Mouse (Mus musculus) cerebellum, adult 2 months (tissue): Measurements from ENCODE around the gene Adcyap1r1. TPM values are rescaled to one million over a fixed set of nuclear protein-coding genes. Genes with fewer than 3 reads are reported as not detected.

Source experiments
- DNase-seq, 2 experiments: peaks; one replicate each; pipeline ENCODE4 v3.0.0; 2021
- H3K27ac ChIP-seq: fragments of 200-500 bp; 2 replicates; pipeline ENCODE4 v1.5.1; 2012; ENCODE audit warnings: low read length, control low read depth, inconsistent platforms; ENCODE audit not compliant: insufficient read depth
- H3K27me3 ChIP-seq: fragments of 200-500 bp; 2 replicates; pipeline ENCODE4 v1.6.1; 2012; ENCODE audit warnings: inconsistent platforms, mild to moderate bottlenecking, low read length, moderate library complexity; ENCODE audit not compliant: control insufficient read depth, insufficient read depth
- H3K4me1 ChIP-seq: fragments of 200-500 bp; 2 replicates; pipeline ENCODE4 v1.6.1; 2011; ENCODE audit warnings: low read length; ENCODE audit not compliant: control insufficient read depth, insufficient read depth
- H3K4me3 ChIP-seq: fragments of 200-500 bp; replicated peaks from 2 replicates; pipeline ENCODE3; 2011; ENCODE audit warnings: mild to moderate bottlenecking, low read depth, low read length, control low read depth; ENCODE audit not compliant: insufficient read depth
- CTCF ChIP-seq: fragments of 200-500 bp; IDR thresholded peaks from 2 replicates; pipeline ENCODE4 v1.5.1; 2011; ENCODE audit warnings: low read depth, mild to moderate bottlenecking, control low read depth, low read length, moderate library complexity, borderline replicate concordance; ENCODE audit not compliant: insufficient read depth
- POLR2A ChIP-seq: fragments of 200-500 bp; IDR thresholded peaks from 2 replicates; pipeline ENCODE4 v1.6.1; 2011; ENCODE audit warnings: low read length, control low read depth, borderline replicate concordance; ENCODE audit not compliant: insufficient read depth
- WGBS: fragments of 180-500 bp; shearing (Covaris S2); methylation state at CpG from one replicate; pipeline ENCODE4 v1.1.7; 2018; 5-methylcytosine and 5-hydroxymethylcytosine counted together
- polyA plus RNA-seq: library from polyadenylated mRNA; depleted of rRNA; stranded (reverse); fragments of >200 nt; gene quantifications from 2 replicates; pipeline ENCODE4 v1.2.3, GENCODE M21; 2012

Gene Adcyap1r1
- polyA plus RNA-seq, 1 experiment, result 77.6 TPM

DNA sequence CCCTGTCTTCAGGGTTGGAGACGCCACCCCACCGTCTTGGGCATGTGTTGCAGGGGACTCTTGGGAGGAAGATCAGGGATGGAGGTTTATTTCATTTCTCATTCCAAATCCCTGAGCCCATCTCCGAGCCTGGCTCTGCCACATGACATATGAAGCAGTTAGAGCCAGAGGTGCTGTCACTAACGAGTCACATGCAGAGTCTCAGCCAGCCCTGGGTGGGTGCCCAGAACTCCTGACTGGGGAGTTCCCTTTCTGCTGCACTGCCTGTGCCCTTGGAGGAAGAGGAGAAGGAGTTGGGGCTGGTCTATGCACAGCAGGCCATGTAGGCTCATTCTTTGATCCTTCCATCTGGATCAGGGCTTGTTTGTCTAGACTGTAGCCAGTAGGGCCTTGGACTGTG is 13.5 kb downstream of the Adcyap1r1 start:
- TF ChIP-seq POLR2A (no peak), CTCF (no peak)
- 60% methylated on average over 4 of the region's 4 CpGs for WGBS
- H3K4me3 ChIP-seq, result no peak overlapping the region
- H3K27ac ChIP-seq, result no peak overlapping the region
- no peak for DNase-seq
- no peaks in the 10 kb centered on the region for H3K27me3 ChIP-seq
- peaks cover 17% of the 10 kb centered on the region for H3K4me1 ChIP-seq

DNA sequence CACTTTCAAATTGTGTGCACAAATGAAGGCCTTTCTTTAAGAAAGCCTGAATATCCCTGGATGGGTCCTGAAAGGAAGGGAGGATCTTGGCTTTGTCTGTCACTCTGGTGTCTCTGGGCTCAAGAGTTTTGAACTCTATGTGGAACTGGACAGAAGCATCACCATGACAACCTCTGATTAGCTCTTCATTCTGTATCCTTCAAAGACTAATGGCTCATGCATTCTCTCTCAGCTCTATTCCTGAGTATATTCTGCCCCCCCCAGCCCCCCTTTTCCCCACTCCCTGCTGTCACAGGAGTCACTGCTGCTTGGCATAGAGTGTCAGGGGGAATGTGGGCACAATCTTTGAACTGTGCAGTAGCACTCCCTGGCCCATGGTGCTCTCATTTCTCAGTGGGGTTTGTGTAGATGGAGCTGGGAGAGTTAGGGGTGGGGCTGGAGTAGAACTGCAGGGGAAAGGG is 14.6 kb downstream of the Adcyap1r1 start:
- H3K27ac ChIP-seq, result no peak overlapping the region

GRCm38 (mm10) chr6:55470691-55471090 is 18.9 kb downstream of the Adcyap1r1 start:
- 75% methylated on average over 5 of the region's 5 CpGs for WGBS
- TF ChIP-seq CTCF (no peak), POLR2A (no peak)
- peaks cover 10% of the 10 kb centered on the region for H3K4me1 ChIP-seq
- no peaks in the 10 kb centered on the region for H3K27me3 ChIP-seq
- no peak overlapping the region for H3K4me3 ChIP-seq
- no peak for DNase-seq
- no peak overlapping the region for H3K27ac ChIP-seq

More for the DNA sequence above, 14.6 kb downstream of the Adcyap1r1 start:
- peaks cover 16% of the 10 kb centered on the region for H3K4me1 ChIP-seq
- no peak overlapping the region for H3K4me3 ChIP-seq
- no peaks in the 10 kb centered on the region for H3K27me3 ChIP-seq
- no peak for DNase-seq
- no peak for TF ChIP-seq POLR2A
- no peak for TF ChIP-seq CTCF

DNA sequence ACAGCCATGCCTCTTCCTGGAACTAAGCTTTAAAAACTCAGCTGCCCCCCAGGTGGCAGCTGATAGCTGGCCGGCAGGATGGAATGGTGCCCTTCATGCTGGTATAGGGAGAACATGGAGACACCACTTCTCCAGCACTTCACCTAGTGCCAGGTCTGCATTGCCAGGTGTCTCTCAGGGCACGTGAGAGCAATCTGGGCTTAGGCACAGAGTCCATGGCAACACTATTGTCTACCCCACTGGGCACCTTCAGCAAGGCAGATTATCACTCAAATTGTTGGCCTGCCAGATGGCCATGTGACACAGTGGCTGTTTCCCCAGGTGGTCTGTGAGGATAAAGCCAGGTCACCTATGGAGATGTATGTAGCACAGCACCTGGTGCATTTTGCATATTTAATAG is 20.6 kb downstream of the Adcyap1r1 start:
- 12% methylated on average over 2 of the region's 2 CpGs for WGBS
- no peaks in the 10 kb centered on the region for H3K27me3 ChIP-seq
- no peak overlapping the region for H3K4me3 ChIP-seq
- peaks cover 10% of the 10 kb centered on the region for H3K4me1 ChIP-seq
- TF ChIP-seq CTCF, result no peak
- no peak for TF ChIP-seq POLR2A
- peak; percentile 46 to 68 for DNase-seq
- no peak overlapping the region for H3K27ac ChIP-seq

- no peak for TF ChIP-seq POLR2A
- TF ChIP-seq CTCF, result no peak
- 94% methylated on average over 1 of the region's 1 CpGs for WGBS
- Histone ChIP-seq H3K27me3 (no peaks in the 10 kb centered on the region), H3K4me1 (peaks cover 3% of the 10 kb centered on the region; the same call in 1 of the 2 replicates), H3K27ac (no peak overlapping the region), H3K4me3 (no peak overlapping the region)
- no peak for DNase-seq
Measured at GRCm38 (mm10) chr6:55480988-55481387, 29.2 kb downstream of the Adcyap1r1 start.

GRCm38 (mm10) chr6:55482471-55482870 is 30.7 kb downstream of the Adcyap1r1 start:
- H3K4me1 ChIP-seq, result peaks cover 3% of the 10 kb centered on the region; the same call in 1 of the 2 replicates
- no peaks in the 10 kb centered on the region for H3K27me3 ChIP-seq
- H3K4me3 ChIP-seq, result no peak overlapping the region
- 16% methylated on average over 1 of the region's 1 CpGs for WGBS
- no peak for DNase-seq
- H3K27ac ChIP-seq, result no peak overlapping the region
- TF ChIP-seq CTCF, result no peak
- TF ChIP-seq POLR2A, result no peak

- WGBS, result 76% methylated on average over 7 of the region's 7 CpGs
- DNase-seq, result no peak
- no peaks in the 10 kb centered on the region for H3K27me3 ChIP-seq
- H3K27ac ChIP-seq, result no peak overlapping the region
- TF ChIP-seq POLR2A, result no peak
- TF ChIP-seq CTCF, result no peak
- peaks cover 3% of the 10 kb centered on the region; the same call in 1 of the 2 replicates for H3K4me1 ChIP-seq
- no peak overlapping the region for H3K4me3 ChIP-seq
Measured at GRCm38 (mm10) chr6:55483360-55483759, 31.6 kb downstream of the Adcyap1r1 start.

DNA sequence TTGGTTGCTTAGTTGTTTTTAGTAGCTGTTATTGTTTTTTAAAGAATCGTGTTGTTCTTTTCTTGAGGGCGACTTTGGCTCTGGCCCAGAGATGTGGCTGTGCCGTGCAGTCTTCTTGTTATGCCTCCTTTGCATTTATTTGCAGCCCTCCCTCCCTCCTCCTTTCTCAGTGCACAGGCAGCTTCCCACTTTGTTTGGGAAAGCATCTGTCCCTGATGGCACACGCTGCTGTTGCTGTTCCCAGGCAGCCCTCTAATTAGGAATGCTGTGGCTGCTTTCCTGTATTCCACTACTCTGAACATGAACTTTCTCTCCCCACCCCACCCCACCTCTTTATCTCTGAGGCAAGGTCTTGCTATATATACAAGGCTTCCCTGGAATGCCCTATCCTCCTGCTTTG is 32.4 kb downstream of the Adcyap1r1 start:
- H3K4me3 ChIP-seq, result no peak overlapping the region
- H3K4me1 ChIP-seq, result peaks cover 3% of the 10 kb centered on the region; the same call in 1 of the 2 replicates
- TF ChIP-seq POLR2A (no peak), CTCF (no peak)
- H3K27ac ChIP-seq, result no peak overlapping the region
- H3K27me3 ChIP-seq, result no peaks in the 10 kb centered on the region
- DNase-seq, result no peak
- WGBS, result 38% methylated on average over 4 of the region's 4 CpGs

- no peak for DNase-seq
- TF ChIP-seq CTCF (no peak), POLR2A (no peak)
- no peak overlapping the region for H3K4me3 ChIP-seq
- H3K27ac ChIP-seq, result no peak overlapping the region
- no peaks in the 10 kb centered on the region for H3K27me3 ChIP-seq
- 91% methylated on average over 4 of the region's 4 CpGs for WGBS
- peaks cover 3% of the 10 kb centered on the region; the same call in 1 of the 2 replicates for H3K4me1 ChIP-seq
Measured at GRCm38 (mm10) chr6:55485216-55485615, 33.4 kb downstream of the Adcyap1r1 start.
